Mouse (Mus musculus) ES-E14 (cell line): ENCODE data around the gene Slc17a5.

Experiments
- HCFC1 ChIP-seq: IDR thresholded peaks from 2 replicates; pipeline ENCODE4 v1.6.1; 2012; ENCODE audit warnings: low read length, inconsistent platforms, borderline replicate concordance; ENCODE audit not compliant: insufficient read depth
- MAFK ChIP-seq: IDR thresholded peaks from 2 replicates; pipeline ENCODE4 v1.6.1; 2014; ENCODE audit warnings: mild to moderate bottlenecking, low read depth, low read length, inconsistent platforms; ENCODE audit not compliant: insufficient read depth
- ZC3H11A ChIP-seq: IDR thresholded peaks from 2 replicates; pipeline ENCODE4 v1.6.1; 2012; ENCODE audit warnings: low read depth, mild to moderate bottlenecking, inconsistent platforms, low read length, borderline replicate concordance
- ZNF384 ChIP-seq: IDR thresholded peaks from 2 replicates; pipeline ENCODE4 v1.6.1; 2012; ENCODE audit warnings: low read depth, low read length, inconsistent platforms

GRCm38 (mm10) chr9:78601046-78601730 is 13.3 kb upstream of the Slc17a5 start:
- TF ChIP-seq HCFC1 (no peak), ZNF384 (no peak), ZC3H11A (no peak), MAFK (no peak)
